Mouse (Mus musculus) lung, postnatal 10 days (tissue): ENCODE data around the gene Olfr672.
"Not testable (repeated sequence)": the region's sequence is repeated elsewhere in the genome, so short reads cannot be mapped to it uniquely, and the experiment has no call there.

Source experiments
- DNase-seq: peaks from one replicate; pipeline ENCODE4 v3.0.0; 2021

Olfr672 gene

DNA sequence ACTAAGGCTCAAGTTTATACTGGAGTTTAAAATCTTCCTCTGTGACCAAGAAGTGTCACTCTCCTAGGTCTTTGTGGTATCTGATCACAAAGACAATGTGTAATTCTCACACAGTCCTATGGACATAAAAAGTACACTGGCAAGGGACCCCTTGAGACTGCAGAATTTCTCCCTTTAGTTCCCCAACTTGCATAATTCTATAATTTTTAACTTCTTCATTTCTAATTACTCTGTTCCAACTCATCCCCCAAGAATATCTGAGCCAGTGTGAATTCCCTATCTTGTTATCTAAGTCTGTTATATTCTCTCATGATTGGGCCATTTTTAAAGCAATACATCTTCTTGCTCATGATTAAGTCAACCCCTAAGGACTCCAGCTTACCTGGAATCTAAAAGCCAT lies at the start of gene Olfr672:
Gene Olfr672 (minus strand): TSS at position 101 of the 400 bp plus-strand sequence.
- no peak for DNase-seq

GRCm38 (mm10) chr7:105033836-105034235 lies 32.0 kb upstream of the Olfr672 start:
- DNase-seq, result not testable (repeated sequence)

DNA sequence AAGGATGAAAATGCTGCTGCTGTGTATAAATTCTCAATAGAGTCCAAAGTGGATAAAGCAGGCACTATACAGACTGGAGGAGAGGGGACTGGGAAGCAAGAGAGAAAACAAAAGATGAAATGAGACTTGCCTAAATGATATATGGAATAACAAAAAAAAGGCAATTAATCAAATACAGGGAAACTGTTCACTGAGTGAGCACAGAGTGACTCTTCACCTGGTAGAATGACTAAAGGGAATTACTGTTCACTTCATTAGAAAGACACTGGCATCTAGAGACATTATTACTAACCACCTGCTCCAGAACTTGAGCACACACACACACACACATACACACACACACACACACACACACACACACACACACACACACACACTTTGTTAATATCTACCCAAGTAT lies 30.6 kb upstream of the Olfr672 start, which contains the start of gene Olfr676:
Gene Olfr676 (plus strand): TSS at position 301 of the 400 bp plus-strand sequence.
- no peak for DNase-seq

DNA sequence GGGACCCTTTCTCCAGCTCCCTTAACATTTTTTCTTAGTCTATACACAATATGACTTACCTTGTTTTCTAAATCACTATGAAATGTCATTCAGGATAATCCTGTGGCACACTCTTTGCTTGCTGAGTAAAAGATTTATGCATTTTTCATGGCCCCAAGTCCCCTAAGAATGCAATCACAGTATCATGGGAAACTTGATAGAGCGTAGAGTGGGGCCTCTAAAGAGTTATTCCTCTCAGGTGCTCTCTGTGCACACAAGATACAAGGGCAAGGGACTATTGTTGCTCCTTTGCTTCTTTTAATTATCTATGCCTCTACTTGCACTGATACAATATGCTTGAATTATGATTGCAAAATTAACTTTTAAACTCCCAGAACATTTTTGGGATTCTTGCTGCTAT lies 26.5 kb upstream of the Olfr672 start, which contains the start of gene Olfr675:
Gene Olfr675 (minus strand): TSS at position 101 of the 400 bp plus-strand sequence.
- DNase-seq, result no peak

DNA sequence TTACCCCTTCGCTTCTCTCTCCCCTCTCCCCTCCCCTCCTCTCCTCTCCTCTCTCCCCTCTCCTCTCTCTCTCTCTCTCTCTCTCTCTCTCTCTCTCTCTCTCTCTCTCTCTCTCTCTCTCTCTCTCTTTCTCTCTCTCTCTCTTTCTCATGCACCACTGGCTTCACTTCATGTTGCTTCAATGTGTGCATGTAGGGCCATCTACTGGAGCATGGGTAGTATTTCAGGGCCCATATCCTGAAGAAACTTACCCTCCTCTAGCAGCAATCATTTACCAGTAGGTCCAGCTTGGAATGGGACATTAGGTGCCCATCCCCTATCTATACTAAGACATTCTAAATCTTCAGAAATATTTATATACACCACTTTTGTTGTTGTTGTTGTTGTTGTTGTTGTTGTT lies 20.7 kb upstream of the Olfr672 start:
- DNase-seq, result no peak

GRCm38 (mm10) chr7:104979026-104979425 lies 22.8 kb downstream of the Olfr672 start, which contains the start of gene Olfr671:
TSS of gene Olfr671 (minus strand) at chr7:104979126.
- no peak for DNase-seq

- not testable (repeated sequence) for DNase-seq
Measured at GRCm38 (mm10) chr7:104972507-104972906, 29.3 kb downstream of the Olfr672 start.

DNA sequence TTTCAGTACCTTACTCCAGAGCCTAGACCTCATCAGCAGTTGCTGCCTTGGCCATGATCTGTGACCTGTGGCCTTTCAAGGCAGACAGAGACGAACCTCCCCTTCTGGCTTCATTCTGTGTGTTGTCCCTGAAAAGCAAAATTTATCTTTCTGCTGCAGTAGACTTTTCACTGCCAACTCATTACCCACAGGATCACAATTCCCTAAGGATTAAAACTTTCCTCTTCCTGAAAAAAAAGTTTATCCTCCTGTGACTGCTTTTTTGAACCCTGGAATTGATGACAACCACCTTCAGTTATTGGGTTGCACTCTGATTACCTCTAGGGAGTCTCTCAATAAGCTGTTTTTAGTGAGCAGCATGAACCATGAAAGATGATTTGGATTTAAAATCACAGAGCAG lies 39.3 kb downstream of the Olfr672 start, which contains the start of gene Olfr670:
Gene Olfr670 (minus strand): TSS at position 101 of the 400 bp plus-strand sequence.
- DNase-seq, result no peak

DNA sequence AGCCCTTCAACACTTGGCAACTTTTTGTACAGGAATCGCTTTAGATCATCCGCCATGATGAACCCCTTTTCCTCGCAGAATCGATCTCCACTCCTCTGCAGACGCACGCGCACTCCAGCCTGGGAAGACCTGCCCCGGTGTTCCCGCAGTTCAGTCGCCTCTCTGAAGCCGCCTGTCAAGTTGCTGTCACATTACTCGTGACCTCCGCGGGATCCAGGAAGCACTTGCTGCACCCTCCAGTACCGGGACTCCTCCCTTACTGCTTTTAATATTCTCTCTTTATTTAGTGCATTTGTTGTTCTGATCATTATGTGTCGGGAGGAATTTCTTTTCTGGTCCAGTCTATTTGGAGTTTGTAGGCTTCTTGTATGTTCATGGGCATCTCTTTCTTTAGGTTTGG lies 51.6 kb downstream of the Olfr672 start:
- DNase-seq, result not testable (repeated sequence)
